Mouse (Mus musculus) limb, embryonic 13.5 days (tissue): ENCODE measurements around the gene Slc16a12. TPM values are rescaled to one million over a fixed set of nuclear protein-coding genes. Genes with fewer than 3 reads are reported as not detected.

ENCODE experiments used
- ATAC-seq: fragments of 200-750 bp; cut with Nextera tagmentation; 2 replicates; pipeline ENCODE4 v1.8.0; 2017; ENCODE audit warnings: low read depth, moderate number of reproducible peaks, moderate TSS enrichment; ENCODE audit not compliant: low FRiP score
- H3K27ac ChIP-seq: fragments of 300-500 bp; sonication (generic); 2 replicates; pipeline ENCODE4 v1.5.1; 2015; ENCODE audit warnings: inconsistent platforms, mild to moderate bottlenecking, moderate library complexity
- H3K27me3 ChIP-seq: fragments of 300-500 bp; sonication (generic); 2 replicates; pipeline ENCODE4 v1.6.1; 2015; ENCODE audit warnings: mild to moderate bottlenecking, inconsistent platforms
- H3K36me3 ChIP-seq: fragments of 300-500 bp; sonication (generic); 2 replicates; pipeline ENCODE4 v1.6.1; 2015; ENCODE audit warnings: inconsistent platforms, mild to moderate bottlenecking, moderate library complexity
- H3K4me1 ChIP-seq: fragments of 300-500 bp; sonication (generic); 2 replicates; pipeline ENCODE4 v1.6.1; 2015; ENCODE audit warnings: inconsistent platforms
- H3K4me2 ChIP-seq: fragments of 300-500 bp; sonication (generic); replicated peaks from 2 replicates; pipeline ENCODE4 v1.6.1; 2015; ENCODE audit warnings: inconsistent platforms, mild to moderate bottlenecking, moderate library complexity
- H3K4me3 ChIP-seq: fragments of 300-500 bp; sonication (generic); 2 replicates; pipeline ENCODE4 v1.5.1; 2015; ENCODE audit warnings: moderate library complexity, mild to moderate bottlenecking, inconsistent platforms
- H3K9ac ChIP-seq: fragments of 300-500 bp; sonication (generic); 2 replicates; pipeline ENCODE4 v1.6.1; 2015; ENCODE audit warnings: mild to moderate bottlenecking, inconsistent platforms
- H3K9me3 ChIP-seq: fragments of 300-500 bp; sonication (generic); 2 replicates; pipeline ENCODE4 v1.6.1; 2016; ENCODE audit warnings: inconsistent platforms
- WGBS: fragments of 180-500 bp; shearing (Covaris S2); methylation state at CpG from one replicate; pipeline ENCODE4 v1.1.7; 2015; 5-methylcytosine and 5-hydroxymethylcytosine counted together
- polyA plus RNA-seq: library from polyadenylated mRNA; unstranded; fragments of >200 nt; fragmentation: Nextera tagmentation; extraction: Ambion mirVana; gene quantifications from 2 replicates; pipeline ENCODE4 v1.2.1, GENCODE M21; 2015

Slc16a12 gene
- 0.55 and 0.61 TPM in 2 replicates for polyA plus RNA-seq

GRCm38 (mm10) chr19:34746688-34747504 is at the start of gene Slc16a12:
Gene Slc16a12, minus strand, starts transcription at chr19:34747289.
- peaks cover 21% of the 10 kb centered on the region for H3K27me3 ChIP-seq
- under 1% methylated on average over 58 of the region's 61 CpGs for WGBS
- peak within 1 kb of the TSS; percentile 99 for H3K4me2 ChIP-seq
- no peaks in the 10 kb centered on the region for H3K36me3 ChIP-seq
- ATAC-seq, result peak; percentile 75; the same call in 1 of the 2 replicates
- peak within 1 kb of the TSS; percentile 67 for H3K9ac ChIP-seq
- no peak within 1 kb of the TSS for H3K27ac ChIP-seq
- H3K4me1 ChIP-seq, result peaks cover 13% of the 10 kb centered on the region
- H3K9me3 ChIP-seq, result no peaks in the 10 kb centered on the region
- peak within 1 kb of the TSS; percentile 63 for H3K4me3 ChIP-seq

DNA sequence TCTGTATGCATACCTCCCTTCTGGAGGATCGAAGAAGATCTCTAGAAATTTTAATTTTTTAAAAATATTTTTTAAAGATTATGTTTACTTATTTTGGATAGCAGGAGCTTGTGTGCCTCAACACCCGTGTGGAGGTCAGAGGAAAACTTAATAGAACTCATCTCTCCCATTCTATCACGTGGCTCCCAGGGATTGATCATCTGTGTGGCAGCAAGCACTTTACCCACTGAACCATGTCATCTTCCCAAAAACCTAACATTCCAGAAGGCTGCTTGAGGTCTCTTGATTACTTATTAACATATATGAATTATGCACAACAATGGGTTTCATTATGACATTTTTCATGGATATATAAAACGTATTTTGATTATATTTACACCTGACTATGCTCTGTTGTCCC is 49.3 kb upstream of the Slc16a12 start:
- Histone ChIP-seq H3K9me3 (no peaks in the 10 kb centered on the region), H3K4me1 (no peaks in the 10 kb centered on the region), H3K27ac (no peak overlapping the region), H3K9ac (no peak overlapping the region), H3K27me3 (no peaks in the 10 kb centered on the region), H3K4me2 (no peak overlapping the region), H3K36me3 (no peaks in the 10 kb centered on the region), H3K4me3 (no peak overlapping the region)
- ATAC-seq, result no peak
- 79% methylated on average over 4 of the region's 4 CpGs for WGBS

GRCm38 (mm10) chr19:34782491-34782890 is 35.4 kb upstream of the Slc16a12 start:
- Histone ChIP-seq H3K9ac (no peak overlapping the region), H3K9me3 (0 out of 2 replicates have a peak, but pooled peaks cover 3% of the 10 kb centered on the region), H3K36me3 (no peaks in the 10 kb centered on the region), H3K4me3 (no peak overlapping the region), H3K27ac (no peak overlapping the region), H3K4me1 (no peaks in the 10 kb centered on the region), H3K4me2 (no peak overlapping the region), H3K27me3 (no peaks in the 10 kb centered on the region)
- 81% methylated on average over 2 of the region's 2 CpGs for WGBS
- no peak for ATAC-seq

- no peak overlapping the region for H3K27ac ChIP-seq
- 0 out of 2 replicates have a peak, but pooled peaks cover 3% of the 10 kb centered on the region for H3K9me3 ChIP-seq
- no peak overlapping the region for H3K4me2 ChIP-seq
- no peak for ATAC-seq
- WGBS, result 68% methylated on average over 1 of the region's 1 CpGs
- no peaks in the 10 kb centered on the region for H3K4me1 ChIP-seq
- H3K9ac ChIP-seq, result no peak overlapping the region
- no peaks in the 10 kb centered on the region for H3K36me3 ChIP-seq
- H3K27me3 ChIP-seq, result no peaks in the 10 kb centered on the region
- H3K4me3 ChIP-seq, result no peak overlapping the region
These were observed 31.9 kb upstream of the Slc16a12 start for GRCm38 (mm10) chr19:34778993-34779392.

DNA sequence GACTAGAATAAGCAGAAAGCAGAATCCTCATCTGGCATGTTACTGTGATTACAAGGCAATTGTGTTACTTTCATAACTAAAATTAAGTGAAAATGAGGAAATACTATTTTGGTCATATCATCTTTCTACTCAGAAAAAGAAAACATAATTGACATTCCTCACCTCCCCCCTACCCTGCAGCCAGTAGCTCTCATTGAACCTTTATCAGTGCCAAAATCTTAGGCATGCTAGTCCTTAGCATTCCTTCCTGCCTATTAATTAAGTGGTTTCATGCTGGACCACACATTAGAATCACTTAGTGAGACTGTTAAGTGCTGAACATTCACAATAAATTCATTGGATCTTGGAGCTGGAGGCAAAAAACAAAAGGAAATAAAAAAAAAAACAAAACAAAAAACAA is 31.0 kb upstream of the Slc16a12 start:
- H3K4me1 ChIP-seq, result no peaks in the 10 kb centered on the region
- H3K27ac ChIP-seq, result no peak overlapping the region
- H3K4me2 ChIP-seq, result no peak overlapping the region
- H3K9ac ChIP-seq, result no peak overlapping the region
- no peak overlapping the region for H3K4me3 ChIP-seq
- no peaks in the 10 kb centered on the region for H3K27me3 ChIP-seq
- H3K9me3 ChIP-seq, result 0 out of 2 replicates have a peak, but pooled peaks cover 3% of the 10 kb centered on the region
- no peaks in the 10 kb centered on the region for H3K36me3 ChIP-seq
- ATAC-seq, result no peak

- 26% methylated on average over 6 of the region's 6 CpGs for WGBS
- H3K4me1 ChIP-seq, result no peaks in the 10 kb centered on the region
- H3K36me3 ChIP-seq, result no peaks in the 10 kb centered on the region
- no peaks in the 10 kb centered on the region for H3K9me3 ChIP-seq
- no peak overlapping the region for H3K4me3 ChIP-seq
- no peaks in the 10 kb centered on the region for H3K27me3 ChIP-seq
- H3K4me2 ChIP-seq, result no peak overlapping the region
- H3K27ac ChIP-seq, result no peak overlapping the region
- no peak for ATAC-seq
- no peak overlapping the region for H3K9ac ChIP-seq
These were observed 25.7 kb upstream of the Slc16a12 start for GRCm38 (mm10) chr19:34772775-34773174.

DNA sequence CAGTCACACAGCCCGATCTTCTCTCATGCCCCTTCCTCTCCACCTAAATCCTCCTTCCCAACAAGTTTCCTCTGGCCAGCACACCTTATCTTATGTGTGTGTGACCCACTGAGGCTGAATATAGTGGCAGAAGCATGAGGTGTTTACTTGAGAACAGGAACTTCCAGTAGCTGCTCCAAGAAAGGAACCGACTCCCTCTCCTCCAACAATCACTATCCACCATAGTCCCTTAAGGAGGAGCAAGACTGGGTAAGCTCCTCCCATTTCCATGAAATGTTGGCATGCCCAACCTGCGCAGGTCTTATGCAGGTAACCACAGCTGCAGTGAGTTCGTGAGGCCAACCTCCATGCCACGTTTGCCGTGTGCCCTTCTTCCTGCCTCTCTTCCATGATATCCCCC is 23.7 kb upstream of the Slc16a12 start:
- Histone ChIP-seq H3K27ac (no peak overlapping the region), H3K36me3 (no peaks in the 10 kb centered on the region), H3K4me1 (no peaks in the 10 kb centered on the region), H3K4me3 (no peak overlapping the region), H3K9me3 (no peaks in the 10 kb centered on the region), H3K27me3 (no peaks in the 10 kb centered on the region), H3K4me2 (no peak overlapping the region), H3K9ac (no peak overlapping the region)
- ATAC-seq, result no peak
- WGBS, result 92% methylated on average over 6 of the region's 6 CpGs

DNA sequence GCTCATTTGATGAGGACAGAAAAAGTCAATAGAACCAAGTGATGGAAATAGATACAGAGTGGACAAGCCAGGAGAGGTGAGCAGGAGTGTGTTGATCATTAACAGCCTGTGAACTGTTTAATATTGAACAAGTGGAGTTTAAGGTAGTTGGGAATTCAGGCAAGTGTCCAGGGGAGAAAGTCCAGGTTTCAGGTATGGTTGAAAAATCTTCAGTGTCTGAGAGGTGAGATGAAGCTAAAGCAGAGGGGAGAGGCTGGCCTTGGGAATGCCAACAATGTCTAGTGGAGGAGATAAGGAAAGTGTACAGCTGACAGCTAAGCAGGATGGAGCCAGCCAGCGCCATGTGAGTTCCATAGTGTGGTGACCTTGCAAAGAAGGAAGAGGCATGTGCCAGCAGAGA is 11.7 kb upstream of the Slc16a12 start:
- Histone ChIP-seq H3K9me3 (no peaks in the 10 kb centered on the region), H3K27me3 (no peaks in the 10 kb centered on the region), H3K4me2 (no peak overlapping the region), H3K4me3 (no peak overlapping the region), H3K4me1 (no peaks in the 10 kb centered on the region), H3K27ac (no peak overlapping the region), H3K9ac (no peak overlapping the region), H3K36me3 (no peaks in the 10 kb centered on the region)
- WGBS, result 89% methylated on average over 1 of the region's 1 CpGs
- no peak for ATAC-seq

DNA sequence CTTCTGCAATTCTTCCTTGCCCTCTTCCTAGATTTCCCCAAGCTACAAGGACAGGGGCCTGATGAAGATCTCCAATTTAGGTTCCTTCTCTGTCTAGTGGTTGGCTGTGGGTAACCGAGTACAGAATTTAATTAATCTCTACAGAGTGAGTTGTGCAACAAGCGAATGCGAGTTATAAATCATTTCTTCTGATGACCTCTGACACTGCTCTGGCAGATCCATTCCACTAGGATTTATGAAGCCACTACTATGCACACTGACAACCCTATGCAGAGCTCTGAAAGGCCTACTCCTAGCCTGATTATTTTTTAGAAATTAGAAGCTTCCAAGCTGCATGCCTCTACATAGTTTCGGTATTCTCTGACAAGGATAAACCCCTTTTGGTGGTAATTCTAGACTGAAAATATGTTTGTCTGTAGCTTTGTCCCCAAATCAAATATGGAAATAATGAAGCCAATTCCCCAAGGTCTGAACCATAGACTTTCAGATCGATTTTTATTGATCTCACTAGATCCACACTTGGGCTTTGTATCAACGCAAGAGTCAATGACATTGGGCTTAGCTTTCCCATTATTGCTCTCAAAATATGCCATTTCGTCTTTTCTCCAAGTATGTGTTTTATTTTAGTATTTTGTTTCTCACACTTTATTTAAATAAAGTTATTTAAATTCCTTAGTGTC is 9.6 kb upstream of the Slc16a12 start:
- no peak overlapping the region for H3K27ac ChIP-seq
- H3K4me2 ChIP-seq, result no peak overlapping the region
- H3K27me3 ChIP-seq, result no peaks in the 10 kb centered on the region
- no peak overlapping the region for H3K4me3 ChIP-seq
- ATAC-seq, result no peak
- no peak overlapping the region for H3K9ac ChIP-seq
- WGBS, result 84% methylated on average over 7 of the region's 7 CpGs
- H3K9me3 ChIP-seq, result no peaks in the 10 kb centered on the region
- no peaks in the 10 kb centered on the region for H3K36me3 ChIP-seq
- no peaks in the 10 kb centered on the region for H3K4me1 ChIP-seq

DNA sequence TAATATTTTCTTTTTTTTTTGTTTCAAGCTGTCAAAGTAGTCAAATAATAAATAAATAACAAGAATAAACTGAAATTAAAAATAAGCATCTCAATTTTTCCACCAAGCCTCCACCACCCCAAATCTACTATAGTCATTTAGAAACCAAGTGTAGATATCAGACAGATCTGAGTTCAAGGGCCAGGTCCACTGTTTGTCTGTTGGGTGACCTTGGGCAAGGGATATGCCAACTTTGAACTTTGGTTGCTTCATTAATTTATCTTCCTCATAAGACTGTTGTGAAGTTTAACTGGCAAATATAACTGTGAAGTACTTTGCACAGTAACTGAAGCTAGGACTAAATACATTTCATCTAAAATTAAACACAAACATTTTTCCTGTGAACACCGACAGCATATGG is 8.6 kb upstream of the Slc16a12 start:
- Histone ChIP-seq H3K27me3 (no peaks in the 10 kb centered on the region), H3K4me2 (no peak overlapping the region), H3K4me3 (no peak overlapping the region), H3K9ac (no peak overlapping the region), H3K9me3 (no peaks in the 10 kb centered on the region), H3K36me3 (no peaks in the 10 kb centered on the region), H3K27ac (no peak overlapping the region), H3K4me1 (no peaks in the 10 kb centered on the region)
- ATAC-seq, result no peak
- 94% methylated on average over 1 of the region's 1 CpGs for whole genome bisulfite sequencing

DNA sequence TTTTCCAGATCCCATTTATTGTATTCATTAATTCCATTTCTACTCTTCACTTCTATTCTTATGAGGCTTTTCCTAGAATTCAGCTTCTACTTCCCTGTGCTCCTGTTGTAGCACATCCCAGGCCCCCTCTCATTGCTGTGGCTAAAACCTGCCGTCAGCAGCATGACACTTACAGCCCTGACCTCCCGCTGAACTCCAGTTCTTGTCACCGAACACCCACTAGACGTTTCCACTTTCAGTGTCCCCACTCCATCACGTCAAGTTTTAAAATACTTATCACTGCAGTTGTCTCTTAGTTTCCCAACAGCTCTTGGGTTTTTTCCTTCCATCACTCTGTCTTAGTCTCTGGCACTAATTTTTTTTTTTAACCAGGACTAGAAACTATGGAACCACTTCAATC is 6.2 kb upstream of the Slc16a12 start:
- Histone ChIP-seq H3K27ac (no peak overlapping the region), H3K4me2 (no peak overlapping the region), H3K36me3 (no peaks in the 10 kb centered on the region), H3K9me3 (no peaks in the 10 kb centered on the region), H3K9ac (no peak overlapping the region), H3K4me3 (no peak overlapping the region), H3K27me3 (no peaks in the 10 kb centered on the region), H3K4me1 (no peaks in the 10 kb centered on the region)
- no peak for ATAC-seq
- WGBS, result 36% methylated on average over 5 of the region's 5 CpGs

GRCm38 (mm10) chr19:34752391-34753092 is 5.5 kb upstream of the Slc16a12 start:
- Histone ChIP-seq H3K27me3 (peaks cover 6% of the 10 kb centered on the region), H3K4me1 (no peaks in the 10 kb centered on the region; the same call in 1 of the 2 replicates), H3K4me3 (no peak overlapping the region), H3K27ac (no peak overlapping the region), H3K9me3 (no peaks in the 10 kb centered on the region), H3K36me3 (no peaks in the 10 kb centered on the region), H3K4me2 (no peak overlapping the region), H3K9ac (no peak overlapping the region)
- ATAC-seq, result no peak
- 71% methylated on average over 3 of the region's 3 CpGs for WGBS
